Mouse (Mus musculus) heart, adult 2 months (tissue): Measurements from ENCODE around the gene Ostc.

Experiments used
- CTCF ChIP-seq: fragments of 200-600 bp; IDR thresholded peaks from 2 replicates; pipeline ENCODE4 v1.8.1; 2022; ENCODE audit warnings: antibody characterized with exemption, mild to moderate bottlenecking, moderate library complexity
- EP300 ChIP-seq: fragments of 200-500 bp; IDR thresholded peaks from 2 replicates; pipeline ENCODE4 v1.6.1; 2011; ENCODE audit warnings: low read depth, low read length, control low read depth; ENCODE audit not compliant: insufficient read depth
- POLR2A ChIP-seq: fragments of 200-500 bp; IDR thresholded peaks from 2 replicates; pipeline ENCODE4 v1.6.1; 2011; ENCODE audit warnings: mild to moderate bottlenecking, low read depth, low read length, control low read depth; ENCODE audit not compliant: insufficient read depth

GRCm38 (mm10) chr3:130736758-130737157 is 27.5 kb upstream of the Ostc start:
- TF ChIP-seq EP300, result no peak
- no peak for TF ChIP-seq POLR2A
- no peak for TF ChIP-seq CTCF
